Mouse (Mus musculus): ENCODE data around the gene Cul9.

The Cul9 gene

DNA sequence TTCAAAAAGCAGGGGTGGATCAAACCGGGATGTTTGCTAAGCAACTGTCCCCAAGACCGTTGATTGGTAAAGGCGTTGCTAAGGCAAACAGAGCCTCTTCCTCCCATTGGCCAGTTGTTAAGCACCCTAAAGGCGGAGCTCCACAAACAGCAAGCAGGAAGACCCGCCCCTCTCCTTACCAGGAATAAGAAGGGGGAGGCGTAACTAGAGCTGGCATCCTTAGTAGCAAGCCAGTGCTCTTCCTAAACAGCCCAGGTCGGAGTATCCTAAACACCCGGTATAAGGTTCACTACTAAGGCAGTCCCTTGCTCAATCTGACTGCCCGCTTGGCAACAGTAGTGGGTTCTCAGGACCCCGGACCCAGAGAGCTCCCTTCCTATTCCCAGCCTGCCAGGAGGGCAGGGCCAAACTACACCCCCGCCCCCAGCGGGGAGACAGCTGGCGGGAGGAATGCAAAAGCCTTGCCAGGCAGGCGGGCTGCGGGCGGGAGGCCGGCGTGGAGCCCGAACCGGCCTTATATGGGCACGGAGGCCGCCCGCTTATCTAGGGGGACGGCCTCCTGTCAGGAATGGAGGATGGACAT lies 6.7 kb upstream of the Cul9 start:
- DNase-seq = peak; percentile 97

DNA sequence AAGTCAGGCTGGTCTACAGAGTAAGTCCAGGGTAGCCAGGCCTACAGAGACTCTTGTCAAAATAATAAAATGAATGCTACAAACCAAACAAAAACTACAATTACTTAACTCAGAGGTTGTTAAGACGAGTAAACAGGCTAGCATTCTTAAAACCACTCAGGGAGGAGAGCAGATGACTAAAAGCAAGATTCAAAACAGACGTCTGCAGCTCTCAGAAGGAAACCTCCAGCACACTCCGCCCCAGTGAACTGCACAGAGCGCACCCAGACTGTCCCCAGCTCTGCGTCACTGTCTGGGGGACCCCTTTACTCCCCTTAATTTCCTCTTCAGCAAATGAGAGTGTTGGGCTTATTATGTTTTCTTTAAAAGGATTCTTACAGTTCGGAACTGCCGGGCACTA lies 6.0 kb upstream of the Cul9 start:
- DNase-seq = no peak

DNA sequence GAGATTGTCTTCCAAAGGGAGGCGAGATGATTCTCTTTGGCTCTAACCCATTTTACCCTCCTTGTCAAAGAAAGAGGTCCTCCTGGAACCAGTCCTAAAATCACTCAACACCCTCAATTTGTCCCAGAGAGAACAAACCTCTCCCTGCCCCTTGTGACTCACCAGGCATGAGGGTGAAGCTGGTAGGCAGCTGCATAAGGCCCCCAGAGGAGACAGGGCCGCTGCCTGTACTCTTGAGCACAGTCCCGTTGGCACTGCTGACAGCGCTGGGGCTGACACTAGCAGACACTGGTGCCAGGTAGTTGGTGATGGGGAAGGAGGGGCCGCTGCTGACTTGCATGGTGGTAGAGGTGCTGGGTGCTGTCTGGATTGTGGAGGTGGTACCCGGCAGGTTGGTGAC lies 5.2 kb upstream of the Cul9 start:
- DNase-seq = no peak

DNA sequence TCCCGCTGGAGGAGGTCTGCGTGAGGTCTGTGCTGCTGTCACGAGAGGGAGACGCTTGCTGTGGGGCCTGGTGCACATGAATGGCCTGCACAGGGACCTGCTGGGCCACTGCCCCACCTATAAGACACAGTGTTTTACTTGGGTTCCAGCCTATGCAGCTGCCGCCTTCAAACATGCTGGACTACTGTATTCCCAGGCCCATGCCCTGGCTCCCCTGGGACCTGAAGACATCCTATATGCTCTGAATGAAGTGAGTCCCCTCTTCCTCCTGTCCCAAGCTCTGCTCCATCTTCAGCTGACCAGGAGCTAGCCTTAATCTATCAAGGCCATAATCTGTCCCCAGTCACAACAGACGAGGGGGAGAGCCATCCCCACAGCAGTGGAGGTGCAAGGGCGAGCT lies 4.7 kb upstream of the Cul9 start:
- DNase-seq = no peak

DNA sequence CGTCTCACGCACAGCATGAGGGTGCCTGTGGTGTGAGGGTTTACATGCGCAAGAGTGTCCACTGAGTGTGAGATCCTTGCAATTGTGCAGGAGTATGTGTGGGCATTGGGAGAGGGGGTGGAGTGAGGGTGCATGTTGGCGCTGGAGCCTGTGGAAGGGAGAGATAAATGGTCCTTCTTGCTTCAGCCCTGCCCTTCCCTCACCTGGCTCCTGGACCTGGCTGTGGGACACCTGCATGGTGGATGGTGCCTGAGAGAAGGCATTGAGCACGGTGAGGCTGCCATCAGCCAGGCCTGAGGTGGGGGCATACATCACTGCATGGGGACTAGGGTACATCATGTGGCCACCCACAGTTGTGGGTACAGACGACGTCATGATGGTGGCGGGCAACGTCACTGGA lies 3.5 kb upstream of the Cul9 start:
- no peak for DNase-seq

DNA sequence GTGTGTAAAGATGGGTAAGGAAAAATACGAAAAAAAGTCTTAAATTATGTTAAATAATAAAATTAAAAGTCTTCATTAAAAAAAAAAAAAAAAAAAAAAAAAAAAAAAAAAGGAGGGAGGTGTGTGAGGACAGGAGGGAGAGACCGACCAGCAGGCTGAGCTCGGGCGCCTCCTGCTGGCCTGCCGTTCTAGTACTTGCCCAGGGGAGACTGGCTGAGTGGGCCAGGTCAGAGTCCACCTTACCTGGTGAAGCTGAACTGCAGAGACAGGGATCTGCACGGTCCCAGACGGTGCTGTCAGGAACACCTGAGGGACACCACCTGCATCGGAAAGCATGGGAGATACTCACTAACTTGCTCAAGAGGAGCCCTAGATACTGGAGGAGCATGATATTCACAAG lies 3.0 kb upstream of the Cul9 start:
- peak; percentile 91 for DNase-seq

DNA sequence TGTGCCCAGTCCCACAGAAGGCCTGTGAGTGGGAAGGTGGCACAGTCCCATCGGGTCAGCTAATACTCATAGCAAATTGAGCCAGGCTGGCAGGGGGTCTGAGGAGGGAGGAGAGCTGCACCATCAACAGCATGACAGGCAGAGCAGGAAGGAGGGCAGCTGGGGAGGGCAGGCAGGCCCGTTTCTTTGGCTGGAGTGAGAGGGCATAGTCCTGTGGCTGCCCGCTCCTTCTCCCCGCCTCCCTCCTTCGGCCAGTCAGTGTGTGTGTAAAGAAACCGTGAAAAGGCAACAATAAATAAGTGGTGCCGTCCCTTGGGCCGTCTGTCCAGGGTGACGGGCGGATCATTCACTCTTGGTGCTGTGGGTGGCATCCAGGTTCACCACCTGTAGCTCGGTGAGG lies 2.6 kb upstream of the Cul9 start:
- DNase-seq = peak; percentile 66

DNA sequence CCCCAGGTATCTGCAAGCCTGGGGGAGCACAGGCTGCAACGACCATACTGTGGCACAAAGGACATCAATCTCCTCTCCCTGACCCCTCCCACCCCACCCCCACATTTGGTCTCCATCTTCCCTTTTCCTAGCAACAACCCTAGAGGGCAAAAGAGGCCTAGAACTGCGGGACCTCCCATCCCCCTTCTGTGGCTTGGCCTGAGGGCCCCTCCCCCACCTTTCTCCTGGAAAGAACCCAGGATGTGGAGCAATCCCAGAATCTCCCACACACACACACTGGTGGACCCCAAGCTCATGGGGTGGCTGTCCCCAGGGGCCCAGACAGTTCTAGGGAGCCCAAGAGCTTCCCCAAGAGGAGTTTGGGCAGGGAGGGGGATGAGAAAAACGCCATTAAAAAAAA lies 1.7 kb upstream of the Cul9 start:
- no peak for DNase-seq

DNA sequence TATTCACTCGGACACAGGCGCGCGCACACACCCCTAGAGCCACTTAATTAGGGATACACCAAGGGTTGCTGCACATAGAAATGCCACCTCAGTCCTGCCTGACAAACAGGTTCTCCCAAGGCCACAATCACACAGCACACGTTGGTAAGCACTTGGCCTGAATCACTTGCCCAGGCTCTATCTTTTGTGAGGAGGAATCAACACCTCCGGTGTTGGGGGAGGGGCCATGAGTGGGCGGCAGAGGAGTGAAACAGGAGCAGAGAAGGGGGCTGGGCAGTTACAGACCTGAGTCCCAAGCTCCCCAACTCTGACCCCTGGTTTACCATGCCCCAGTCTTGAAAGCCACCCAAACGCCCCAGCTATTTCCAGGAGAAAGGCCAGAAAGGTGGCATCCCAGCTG lies 807 bp upstream of the Cul9 start:
- no peak for DNase-seq

DNA sequence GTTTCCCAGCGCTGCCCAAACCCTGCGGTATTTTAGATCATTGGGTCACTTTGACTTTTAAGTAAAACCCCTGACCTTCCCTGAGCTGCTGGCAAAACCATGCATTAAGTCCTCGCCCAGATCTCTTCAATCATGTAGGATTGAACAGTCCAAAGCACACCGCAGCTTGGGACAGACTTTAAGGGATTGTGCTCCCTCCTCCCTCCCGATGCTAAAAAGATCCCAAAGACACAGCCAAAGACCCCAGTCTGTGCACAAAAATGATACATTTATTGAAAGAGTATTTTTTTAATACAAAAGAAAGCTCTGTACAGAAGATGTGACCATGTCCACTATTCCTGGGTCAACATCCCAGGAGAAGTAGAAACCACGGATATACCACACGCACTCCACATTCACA lies 403 bp upstream of the Cul9 start:
- DNase-seq = no peak

DNA sequence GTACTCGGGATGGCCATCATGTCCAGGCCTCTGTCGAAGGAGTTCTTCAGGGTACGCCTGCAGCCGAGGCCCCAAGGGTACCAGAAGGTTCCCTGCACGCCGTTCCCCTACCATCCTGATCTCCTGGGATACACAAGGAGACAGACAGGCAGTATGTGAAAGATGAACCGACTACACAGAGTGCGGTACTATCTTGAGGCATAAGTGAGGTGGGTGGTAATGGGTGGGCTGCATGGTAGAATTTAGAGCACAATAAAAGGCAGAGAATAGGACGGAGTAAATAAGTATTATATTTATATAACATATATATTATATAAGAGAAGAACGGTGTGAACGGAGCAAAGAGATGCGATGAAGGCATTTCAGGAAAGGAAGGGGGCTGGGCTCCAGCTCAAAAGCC lies 2.5 kb downstream of the Cul9 start:
- DNase-seq = no peak

DNA sequence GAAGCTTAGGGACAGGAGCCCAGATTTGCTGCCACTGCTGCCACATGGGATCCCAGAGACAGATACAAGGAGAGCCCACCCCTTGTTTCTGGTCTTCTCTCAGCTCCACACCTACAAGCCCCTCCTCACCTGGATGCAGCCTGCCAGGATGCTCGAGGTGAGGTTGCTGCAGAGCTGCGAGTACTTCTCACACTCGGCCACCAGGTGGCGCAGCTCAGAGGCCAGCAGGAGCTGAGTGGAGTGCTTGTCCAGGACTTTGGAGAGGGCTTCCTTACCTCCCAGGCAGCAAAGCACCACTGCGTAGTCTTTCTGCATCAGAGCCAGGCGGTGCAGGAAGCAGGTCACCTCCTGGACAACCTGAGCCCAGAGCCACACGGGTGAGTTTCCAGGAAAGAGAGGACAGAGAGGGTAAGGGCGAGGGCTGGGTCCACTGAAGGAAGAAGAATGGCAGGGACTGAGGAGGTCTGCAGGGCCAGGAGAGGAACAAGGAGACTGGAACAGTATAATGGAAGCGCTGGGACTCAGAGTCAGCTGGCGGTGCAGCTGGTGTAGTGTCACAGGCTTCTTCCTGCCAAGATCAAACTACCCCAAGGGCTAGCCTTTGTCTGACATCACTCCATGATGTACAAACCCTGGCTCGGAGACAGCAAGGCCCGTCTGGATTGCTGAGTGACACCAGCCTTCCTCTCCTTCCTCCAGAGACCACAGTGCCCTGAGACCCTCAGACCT lies 20.4 kb downstream of the Cul9 start:
- peak; percentile 75 for DNase-seq

DNA sequence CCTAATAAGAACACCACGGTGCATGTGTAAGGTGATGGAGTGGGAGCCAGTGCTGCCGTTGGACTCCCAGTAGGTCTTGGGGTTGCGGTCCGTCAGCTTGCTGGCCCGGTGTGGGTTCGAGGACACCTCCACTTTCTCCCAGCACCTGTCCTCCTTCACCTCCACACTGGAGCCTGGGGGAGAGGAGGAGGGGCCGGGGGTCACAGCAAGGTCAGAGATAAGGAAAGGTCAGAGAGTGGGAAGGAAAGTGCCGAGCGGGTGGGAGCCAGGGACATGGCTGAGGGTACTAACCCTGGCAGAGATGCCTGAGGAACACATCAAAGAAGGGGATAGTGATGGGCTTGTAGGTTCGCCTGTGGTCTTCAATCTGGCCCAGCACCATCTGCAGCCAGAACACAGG lies 21.1 kb downstream of the Cul9 start:
- DNase-seq = no peak

DNA sequence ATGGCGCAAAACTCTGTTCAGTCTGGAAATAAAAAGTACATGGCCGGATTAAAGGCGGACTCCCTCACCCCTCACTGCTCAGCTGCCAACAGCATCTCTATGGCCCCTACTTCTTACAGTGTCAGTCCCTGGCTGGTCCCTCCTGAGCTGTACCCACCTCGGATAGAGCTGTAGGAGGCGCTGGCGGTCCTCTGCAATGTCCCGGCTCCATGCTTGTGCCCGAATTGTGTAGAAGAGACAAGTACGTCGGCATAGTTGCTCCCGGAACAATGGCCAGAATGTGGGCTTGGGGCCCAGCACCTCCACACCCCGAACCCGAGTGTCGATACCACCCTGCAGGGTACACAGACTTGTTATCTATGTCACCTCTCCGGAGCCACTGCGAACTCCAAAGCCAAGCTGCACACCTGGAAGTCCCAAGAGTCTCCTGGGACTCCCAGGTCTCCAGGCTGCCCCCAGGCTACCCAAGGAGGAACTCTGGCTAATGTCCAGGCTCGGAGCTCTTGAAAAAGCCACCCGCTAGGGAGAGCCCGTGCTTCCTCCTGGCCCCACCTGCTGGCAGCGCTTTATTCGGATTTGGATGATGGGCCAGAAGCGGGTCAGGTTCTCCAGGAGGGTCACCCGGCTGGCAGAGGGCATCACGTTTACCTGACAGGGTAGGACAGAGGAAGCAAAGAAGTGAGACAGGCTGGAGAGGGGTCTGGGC lies 24.1 kb downstream of the Cul9 start:
- DNase-seq = no peak

DNA sequence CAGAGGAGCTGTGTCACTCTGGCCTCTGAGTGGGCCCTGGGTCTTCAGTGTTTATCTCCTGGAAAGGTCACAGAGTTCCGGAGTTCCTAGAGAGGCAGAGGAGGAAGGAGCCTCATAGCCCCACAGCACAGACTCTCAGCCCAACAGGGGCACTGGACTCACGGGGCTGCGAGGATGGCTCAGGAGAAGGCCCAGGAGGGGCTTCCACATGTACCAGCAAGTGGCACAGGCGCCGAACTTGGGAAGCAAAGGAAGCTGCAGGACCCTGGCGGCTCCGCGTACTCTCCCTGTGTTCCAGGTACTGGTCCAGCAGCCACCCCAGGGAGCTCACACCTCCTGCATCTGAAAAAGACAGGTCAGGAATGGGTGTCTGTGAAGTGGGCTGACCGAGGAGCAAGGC lies 25.0 kb downstream of the Cul9 start:
- DNase-seq = no peak

DNA sequence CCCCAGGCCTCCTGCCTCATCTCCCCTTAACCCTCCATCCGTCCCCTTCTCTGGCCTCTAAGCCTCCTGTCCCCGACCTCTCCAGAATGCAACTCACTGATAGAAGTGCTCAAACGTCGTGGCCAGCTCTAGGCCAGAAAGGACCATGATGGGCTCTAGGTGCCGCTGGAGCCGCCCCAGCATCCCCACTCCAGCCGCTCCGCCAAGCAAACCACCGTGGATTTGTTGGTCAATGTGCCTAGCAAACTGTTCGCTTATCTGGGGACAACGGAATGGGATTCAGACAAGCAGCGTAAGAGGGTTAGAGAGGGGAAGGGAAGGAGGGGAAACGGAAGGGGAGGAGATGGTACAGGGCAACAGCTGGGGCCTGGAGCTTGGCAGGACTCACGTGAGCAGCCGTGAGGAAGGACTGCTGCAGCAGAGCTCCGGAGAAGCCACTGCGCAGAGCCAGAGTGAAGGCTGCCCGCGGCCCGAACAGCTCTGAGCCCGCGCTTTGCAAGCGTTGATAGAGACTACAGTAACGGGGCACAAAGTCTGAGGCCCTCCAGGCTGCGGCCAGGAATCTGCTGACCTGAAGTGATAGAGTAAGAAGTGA lies 25.7 kb downstream of the Cul9 start:
- DNase-seq = no peak

DNA sequence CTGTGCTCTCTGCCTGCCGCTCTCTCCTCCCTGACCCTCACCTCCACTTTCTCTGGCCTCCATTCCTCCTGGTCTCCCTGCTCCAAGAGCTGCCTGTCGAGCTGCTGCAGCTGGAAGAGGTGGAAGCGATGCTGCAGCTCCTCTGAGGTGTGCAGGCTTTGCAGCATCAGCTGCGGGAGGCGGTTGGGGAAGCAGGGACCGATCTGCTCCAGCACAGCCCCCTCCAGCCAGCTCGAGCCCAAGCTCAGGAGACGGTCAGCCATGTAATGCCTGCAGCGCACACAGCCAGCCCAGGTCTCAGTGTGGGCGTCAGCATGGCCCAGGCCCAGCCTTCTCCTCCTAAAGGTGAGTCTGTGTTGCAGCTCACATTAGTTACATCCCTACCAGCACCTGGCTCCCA lies 26.2 kb downstream of the Cul9 start:
- no peak for DNase-seq

DNA sequence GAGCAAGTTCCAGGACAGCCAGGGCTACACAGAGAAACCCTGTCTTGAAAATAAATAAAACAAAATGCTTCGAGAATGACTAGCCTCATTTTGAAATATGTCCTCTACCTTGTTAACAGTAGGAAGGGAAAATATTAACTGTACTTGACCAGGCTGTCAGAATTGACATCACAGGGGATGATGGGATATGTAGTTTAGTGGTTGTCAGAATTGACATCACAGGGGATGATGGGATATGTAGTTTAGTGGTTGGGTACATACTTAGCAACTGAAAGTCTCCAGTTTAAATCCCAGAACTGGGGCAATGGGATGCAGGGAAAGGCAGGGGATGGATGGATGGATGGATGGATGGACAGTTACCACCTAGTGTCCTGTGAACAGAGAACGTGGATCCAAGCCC lies 32.9 kb downstream of the Cul9 start:
- peak; percentile 57 for DNase-seq

DNA sequence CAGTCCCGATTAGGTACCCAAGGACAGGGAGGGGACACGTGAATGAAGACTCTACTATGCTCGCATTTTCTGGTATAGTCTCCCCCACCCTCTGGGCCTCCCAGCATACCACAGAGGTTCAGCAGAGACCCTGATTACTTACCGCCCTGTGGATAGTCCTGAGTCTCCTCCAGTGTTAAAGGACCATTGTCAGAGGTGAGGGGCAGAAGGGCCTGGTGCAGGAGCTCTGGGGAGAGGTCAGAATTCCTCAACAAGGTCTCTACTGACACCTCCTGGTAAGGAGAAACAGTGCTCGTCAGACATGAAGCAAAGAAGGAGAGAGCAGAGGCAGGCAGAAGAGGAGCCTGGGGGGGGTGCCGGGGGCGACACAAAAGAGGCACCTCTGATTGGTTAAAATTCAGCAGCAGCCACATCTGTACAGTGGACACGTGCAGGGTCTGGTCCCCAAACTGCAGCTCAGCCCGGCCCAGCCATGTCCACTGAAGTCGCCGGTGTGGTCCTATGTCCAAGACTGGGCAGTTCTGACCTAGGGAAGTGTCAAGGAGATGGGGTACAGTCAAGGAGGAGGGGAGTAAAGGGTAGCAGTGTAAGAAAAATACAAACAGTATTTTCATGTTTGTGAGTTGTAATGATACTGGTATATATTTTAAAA lies 35.0 kb downstream of the Cul9 start:
- DNase-seq = peak; percentile 65

DNA sequence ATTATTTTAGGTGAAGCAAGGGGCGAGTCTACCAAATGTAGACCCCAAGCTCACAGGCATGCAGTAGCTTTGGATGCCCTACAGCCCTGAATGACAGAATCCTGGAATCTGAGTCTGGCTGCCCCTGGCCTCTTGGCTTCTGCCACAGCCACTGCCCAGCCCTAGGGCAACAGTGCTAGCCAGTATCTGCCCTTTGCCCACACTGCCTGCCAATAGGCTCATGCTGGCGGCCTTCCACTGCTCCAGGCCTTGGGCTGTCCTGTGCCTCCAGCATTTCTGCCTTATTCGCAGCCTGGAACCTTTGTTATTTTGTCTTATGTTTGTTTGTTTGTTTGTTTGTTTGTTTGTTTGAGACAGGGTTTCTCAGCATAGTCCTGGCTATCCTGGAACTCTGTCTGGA lies 40.6 kb downstream of the Cul9 start:
- DNase-seq = peak; percentile 89

DNA sequence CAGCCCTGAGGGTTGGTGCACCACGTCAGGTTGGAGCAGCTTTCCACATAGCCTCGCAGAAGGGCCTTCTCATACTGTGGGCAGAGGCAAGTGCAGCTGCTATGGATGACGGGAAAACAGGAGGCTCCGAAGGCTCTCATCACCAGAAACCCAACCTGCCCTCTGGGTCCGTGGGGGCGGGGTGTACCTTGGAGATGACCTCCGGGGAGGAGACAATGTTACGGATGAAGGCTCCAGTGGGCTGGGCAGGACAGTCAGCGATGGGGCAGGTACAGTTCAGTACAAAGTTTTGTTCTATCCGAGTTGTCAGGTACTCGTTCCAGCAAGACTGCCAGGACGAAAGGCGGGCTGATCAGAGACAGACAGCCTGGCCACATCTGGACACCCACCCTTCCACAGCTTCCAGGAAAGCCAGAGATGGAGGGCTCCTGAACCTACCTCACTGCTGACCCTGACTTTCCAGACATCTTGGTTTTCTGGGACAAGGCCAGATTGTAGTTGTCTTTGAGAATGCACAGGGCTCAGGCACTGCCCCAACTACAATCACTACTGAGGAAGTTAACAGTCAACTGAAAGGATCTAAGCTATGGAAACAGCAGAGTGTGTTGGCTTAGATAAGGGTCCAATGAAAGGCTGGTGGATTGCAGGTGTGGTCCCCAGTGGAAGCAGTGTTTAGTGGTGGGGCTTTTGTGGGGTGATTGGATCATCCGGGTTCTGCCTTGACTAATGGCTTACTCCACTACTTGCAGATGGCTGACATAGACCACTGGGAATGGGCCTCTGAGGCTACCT lies 42.1 kb downstream of the Cul9 start:
- DNase-seq = peak; percentile 96

DNA sequence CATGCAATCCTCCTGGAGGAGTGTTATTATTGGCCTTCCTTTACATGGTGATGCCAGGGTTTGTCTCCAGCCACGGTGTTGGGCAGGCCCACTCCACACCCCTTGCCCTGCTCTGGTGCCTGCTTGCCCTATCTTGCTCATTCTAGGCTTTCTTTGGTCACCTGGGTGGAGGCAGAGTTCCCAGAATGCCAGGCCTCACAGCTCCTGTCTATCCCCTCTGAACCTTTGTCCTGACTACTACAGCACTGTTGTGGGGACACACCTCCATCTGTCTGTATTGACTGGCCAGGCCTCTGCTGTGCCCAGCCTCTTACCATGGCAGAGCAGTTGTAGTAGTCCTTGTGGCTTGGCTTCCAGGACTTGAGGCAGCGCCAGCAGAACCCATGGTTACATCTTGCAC lies 43.4 kb downstream of the Cul9 start:
- peak; percentile 39 for DNase-seq

DNA sequence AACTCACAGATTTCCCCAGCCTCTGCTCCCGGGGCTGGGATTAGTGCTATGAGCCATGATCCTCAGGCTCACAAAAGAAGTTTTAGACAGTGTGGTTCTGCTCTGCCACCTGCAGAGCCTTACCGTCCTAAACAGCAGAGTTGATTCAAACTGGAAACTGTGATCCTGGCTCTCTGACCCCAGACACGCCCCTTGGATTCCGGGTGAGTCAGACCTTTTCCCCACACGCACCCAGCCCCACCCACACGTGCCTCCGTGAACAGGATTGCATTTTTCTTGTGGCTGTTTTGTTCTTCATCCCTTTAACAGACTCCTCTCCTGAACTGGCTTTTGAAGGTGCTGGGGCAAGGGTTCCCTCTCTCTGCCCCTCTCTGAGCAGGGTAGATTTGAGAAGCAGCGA lies 48.2 kb downstream of the Cul9 start:
- peak; percentile 52 for DNase-seq
